Mouse (Mus musculus): ENCODE results near the gene Cphx1. TPM values are rescaled to one million over a fixed set of nuclear protein-coding genes. Genes with fewer than 3 reads are reported as not detected.
"Not testable (repeated sequence)": the region's sequence is repeated elsewhere in the genome, so short reads cannot be mapped to it uniquely, and the experiment has no call there.

Cphx1 gene
- polyA plus RNA-seq, 1 experiment, result not detected

DNA sequence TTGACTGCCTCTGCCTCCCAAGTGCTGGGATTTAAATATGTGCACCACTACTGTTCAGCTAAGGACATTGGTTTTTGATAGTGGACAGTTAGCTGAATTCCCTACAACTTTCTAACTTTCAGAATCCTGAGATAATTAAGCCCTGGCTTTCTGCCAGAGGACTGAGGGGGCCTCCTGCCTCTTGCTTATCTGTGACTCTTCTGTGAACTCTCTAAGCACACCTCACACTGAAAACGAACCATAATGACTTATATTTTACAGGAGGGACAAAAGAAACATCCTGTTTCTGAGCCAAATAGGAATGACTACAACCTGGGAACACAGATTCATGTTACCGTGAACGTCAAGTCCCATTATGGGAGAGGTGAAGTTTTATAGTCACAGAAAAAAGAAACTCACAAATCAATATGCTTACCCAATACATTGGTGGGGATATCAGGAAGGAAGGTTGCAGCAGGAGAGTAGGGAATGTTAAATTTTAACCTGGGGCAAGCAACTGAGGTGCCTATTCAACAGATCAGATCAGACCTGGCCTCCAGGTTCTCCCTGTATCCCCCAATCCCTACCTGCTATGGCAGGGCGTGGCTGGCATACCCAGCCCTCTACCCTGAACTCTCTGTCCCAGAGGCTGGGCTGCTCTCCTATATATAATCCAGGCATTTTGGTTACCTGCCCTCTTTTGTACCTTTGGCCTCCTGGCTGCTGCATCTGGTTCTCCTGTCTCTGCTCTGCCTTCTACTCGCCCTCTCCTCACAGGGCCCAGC is 1.1 kb upstream of the Cphx1 start:
- not testable (repeated sequence) for H3K36me3 ChIP-seq (ENCODE audit: control insufficient read depth, insufficient read depth, low read length); H3K27me3 ChIP-seq (ENCODE audit: control insufficient read depth, insufficient read depth, low read length); DNase-seq (ENCODE audit: low read depth in 1 of 2, low spot score in 2 of 2); H3K4me3 ChIP-seq (ENCODE audit: extremely low read depth, insufficient read depth, insufficient read length); H3K27ac ChIP-seq (ENCODE audit: insufficient read depth, low read length); H3K4me1 ChIP-seq (ENCODE audit: control insufficient read depth, insufficient read depth, insufficient read length)
- no CpG with 5 or more reads among the region's 5 CpGs for WGBS

DNA sequence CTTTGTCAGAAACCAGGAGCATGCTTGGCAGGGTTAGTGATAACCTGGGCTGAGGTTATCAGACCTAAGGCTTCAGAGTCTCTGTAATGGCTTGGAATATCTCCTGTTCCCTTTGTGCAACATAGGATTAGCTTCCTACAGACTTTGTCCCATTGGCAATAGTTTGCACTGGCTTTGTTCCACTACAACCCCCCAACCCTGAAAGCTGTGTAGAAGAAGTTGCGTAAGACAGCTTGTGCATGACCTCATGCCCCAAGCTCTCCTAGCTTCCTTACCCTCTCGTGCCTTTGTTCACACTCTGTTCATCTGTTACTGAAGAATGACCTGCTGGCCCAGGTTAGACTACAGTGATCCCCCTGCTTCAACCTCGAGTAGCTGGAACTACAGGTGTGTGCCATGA is 19.8 kb downstream of the Cphx1 start:
- not testable (repeated sequence) for H3K4me3 ChIP-seq (ENCODE audit: extremely low read depth, insufficient read depth, insufficient read length); DNase-seq (ENCODE audit: low read depth in 1 of 2, low spot score in 2 of 2); H3K4me1 ChIP-seq (ENCODE audit: control insufficient read depth, insufficient read depth, insufficient read length); H3K27me3 ChIP-seq (ENCODE audit: control insufficient read depth, insufficient read depth, low read length); H3K27ac ChIP-seq (ENCODE audit: insufficient read depth, low read length); H3K36me3 ChIP-seq (ENCODE audit: control insufficient read depth, insufficient read depth, low read length)
- WGBS, result no CpG with 5 or more reads among the region's 3 CpGs

DNA sequence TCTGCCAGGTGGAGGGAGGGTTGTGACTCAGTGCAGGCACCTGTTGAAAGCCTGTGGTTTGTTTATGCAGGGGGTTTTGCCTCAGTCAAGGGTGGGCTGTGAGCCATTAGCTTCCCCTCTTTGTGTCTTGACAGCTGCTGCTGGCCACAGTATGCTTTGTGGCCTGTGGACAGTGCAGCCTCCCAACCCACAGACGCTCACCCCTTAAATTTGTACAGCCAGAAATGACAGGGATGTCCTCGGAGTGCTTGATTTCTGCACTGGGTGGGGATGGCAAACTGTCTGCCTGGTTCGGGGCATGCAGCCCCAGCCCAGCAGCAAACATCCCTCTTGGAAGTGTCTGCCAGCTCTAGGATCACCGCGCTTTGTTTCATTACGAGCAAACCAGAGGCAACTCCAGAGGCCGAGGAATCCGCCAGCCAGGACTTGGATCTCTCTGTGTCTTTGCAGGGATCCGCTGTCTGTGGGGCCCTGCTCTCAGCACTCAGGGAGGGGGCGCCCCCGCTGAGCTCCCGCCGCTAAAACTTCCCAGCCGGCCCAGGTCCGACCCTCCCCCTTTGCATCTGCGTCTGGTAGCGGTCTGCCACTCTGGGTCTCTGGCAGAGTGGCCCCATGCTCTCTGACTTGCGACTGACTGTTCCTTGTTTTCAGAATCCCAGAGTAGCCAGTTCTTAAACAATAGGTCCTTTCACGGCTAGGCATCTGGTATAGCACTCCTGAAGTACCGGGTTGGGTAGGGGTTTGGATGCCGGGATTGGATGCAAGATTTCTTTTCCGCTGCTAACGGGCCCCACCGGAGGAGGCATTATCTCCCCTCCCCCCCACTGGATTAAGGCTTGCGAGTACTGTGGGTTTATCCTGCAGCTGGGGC is 40.5 kb downstream of the Cphx1 start, which contains the start of gene Duxbl1:
Gene Duxbl1, plus strand, starts transcription at position 207 of the 871 bp plus-strand sequence.
- not testable (repeated sequence) for H3K4me3 ChIP-seq (ENCODE audit: extremely low read depth, insufficient read depth, insufficient read length); H3K36me3 ChIP-seq (ENCODE audit: control insufficient read depth, insufficient read depth, low read length); H3K27me3 ChIP-seq (ENCODE audit: control insufficient read depth, insufficient read depth, low read length); H3K4me1 ChIP-seq (ENCODE audit: control insufficient read depth, insufficient read depth, insufficient read length); H3K27ac ChIP-seq (ENCODE audit: insufficient read depth, low read length); DNase-seq (ENCODE audit: low read depth in 1 of 2, low spot score in 2 of 2)
- no CpG with 5 or more reads among the region's 25 CpGs for WGBS

- not testable (repeated sequence) for H3K27ac ChIP-seq (ENCODE audit: insufficient read depth, low read length); DNase-seq (ENCODE audit: low read depth in 1 of 2, low spot score in 2 of 2); H3K4me3 ChIP-seq (ENCODE audit: extremely low read depth, insufficient read depth, insufficient read length); H3K36me3 ChIP-seq (ENCODE audit: control insufficient read depth, insufficient read depth, low read length); H3K4me1 ChIP-seq (ENCODE audit: control insufficient read depth, insufficient read depth, insufficient read length); H3K27me3 ChIP-seq (ENCODE audit: control insufficient read depth, insufficient read depth, low read length)
- WGBS, result 15% methylated on average over 8 of the region's 13 CpGs
These were observed 41.3 kb downstream of the Cphx1 start for GRCm38 (mm10) chr14:25979242-25979941.

DNA sequence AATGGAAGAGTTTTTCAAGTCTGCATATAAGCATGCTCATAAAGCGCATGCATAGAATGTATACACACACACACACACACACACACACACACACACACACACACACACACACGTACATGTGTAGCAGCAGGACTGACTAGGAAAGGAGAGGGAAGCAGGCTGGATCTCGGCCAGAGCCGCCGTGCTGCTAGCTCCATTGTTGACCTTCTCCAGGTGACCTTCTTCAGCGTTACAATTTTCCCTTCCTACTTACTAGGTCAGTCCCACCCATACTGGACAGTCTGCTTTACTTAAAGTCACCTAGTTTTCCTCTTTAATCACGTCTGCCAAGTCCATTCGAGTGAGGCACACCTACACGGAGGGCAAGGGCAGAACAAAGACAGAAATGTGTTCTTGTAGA is 43.8 kb downstream of the Cphx1 start:
- not testable (repeated sequence) for H3K36me3 ChIP-seq (ENCODE audit: control insufficient read depth, insufficient read depth, low read length); H3K4me3 ChIP-seq (ENCODE audit: extremely low read depth, insufficient read depth, insufficient read length)
- WGBS, result 80% methylated on average over 6 of the region's 9 CpGs

More for the DNA sequence above, 43.8 kb downstream of the Cphx1 start:
- DNase-seq (ENCODE audit: low read depth in 1 of 2, low spot score in 2 of 2); H3K27me3 ChIP-seq (ENCODE audit: control insufficient read depth, insufficient read depth, low read length); H3K27ac ChIP-seq (ENCODE audit: insufficient read depth, low read length); H3K4me1 ChIP-seq (ENCODE audit: control insufficient read depth, insufficient read depth, insufficient read length): not testable (repeated sequence)

Other genes with a start within 250 kb of the Cphx1 start
- gene Ppif, start 244.2 kb upstream of the Cphx1 start, polyA plus RNA-seq (2012; rRNA removed), result 50.4 and 68.4 TPM in 2 replicates
- gene Zcchc24, start 169.3 kb upstream of the Cphx1 start, polyA plus RNA-seq (2012; rRNA removed), result 14.9 and 17.4 TPM in 2 replicates
- 64.2 and 68.4 TPM in 2 replicates for gene Anxa11, start 96.1 kb upstream of the Cphx1 start, polyA plus RNA-seq (2012; rRNA removed)
- gene Plac9a, start 35.2 kb upstream of the Cphx1 start, polyA plus RNA-seq (2012; rRNA removed), result 1.2 and 1.6 TPM in 2 replicates
- 2.7 and 3.1 TPM in 2 replicates for gene Tmem254a, start 10.6 kb upstream of the Cphx1 start, polyA plus RNA-seq (2012; rRNA removed)
- 0.08 and 0.22 TPM in 2 replicates for gene Duxbl1, start 40.3 kb downstream of the Cphx1 start, polyA plus RNA-seq (2012; rRNA removed)
- 73.5 and 97.8 TPM in 2 replicates for gene Gm9780, start 104.4 kb downstream of the Cphx1 start, polyA plus RNA-seq (2012; rRNA removed)
- 7.2 and 10.3 TPM in 2 replicates for gene Tmem254c, start 129.1 kb downstream of the Cphx1 start, polyA plus RNA-seq (2012; rRNA removed)
- not detected in 2 replicates for gene Cphx2, start 143.2 kb downstream of the Cphx1 start, polyA plus RNA-seq (2012; rRNA removed)
- not detected in 2 replicates for gene Cphx3, start 144.0 kb downstream of the Cphx1 start, polyA plus RNA-seq (2012; rRNA removed)
- gene Duxbl2, start 180.0 kb downstream of the Cphx1 start, polyA plus RNA-seq (2012; rRNA removed), result 0.19 and 0.33 TPM in 2 replicates
- 13.0 and 17.8 TPM in 2 replicates for gene Plac9b, start 244.2 kb downstream of the Cphx1 start, polyA plus RNA-seq (2012; rRNA removed)

All from spleen, adult 2 months (tissue).